Mouse (Mus musculus) forebrain, embryonic 16.5 days (tissue): ENCODE measurements around the gene Fam102b. TPM values are rescaled to one million over a fixed set of nuclear protein-coding genes. Genes with fewer than 3 reads are reported as not detected.

Experiments
- ATAC-seq: fragments of 200-750 bp; cut with Nextera tagmentation; 2 replicates; pipeline ENCODE4 v1.8.0; 2017; ENCODE audit warnings: mild to moderate bottlenecking, moderate library complexity
- H3K27ac ChIP-seq: fragments of 300-500 bp; sonication (generic); 2 replicates; pipeline ENCODE4 v1.5.1; 2014; ENCODE audit warnings: low read length, control low read depth
- H3K27me3 ChIP-seq: fragments of 300-500 bp; sonication (generic); replicated peaks from 2 replicates; pipeline ENCODE4 v1.6.1; 2014; ENCODE audit warnings: low read length; ENCODE audit not compliant: control insufficient read depth, insufficient read depth
- H3K36me3 ChIP-seq: fragments of 300-500 bp; sonication (generic); 2 replicates; pipeline ENCODE4 v1.6.1; 2014; ENCODE audit not compliant: control insufficient read depth, insufficient read depth
- H3K4me1 ChIP-seq: fragments of 300-500 bp; sonication (generic); replicated peaks from 2 replicates; pipeline ENCODE4 v1.6.1; 2014; ENCODE audit warnings: low read length; ENCODE audit not compliant: control insufficient read depth, insufficient read depth
- H3K4me2 ChIP-seq: fragments of 300-500 bp; sonication (generic); 2 replicates; pipeline ENCODE4 v1.6.1; 2014; ENCODE audit warnings: mild to moderate bottlenecking, low read length, control low read depth
- H3K4me3 ChIP-seq: fragments of 300-500 bp; sonication (generic); replicated peaks from 2 replicates; pipeline ENCODE4 v1.5.1; 2014; ENCODE audit warnings: mild to moderate bottlenecking, low read length, control low read depth
- H3K9ac ChIP-seq: fragments of 300-500 bp; sonication (generic); replicated peaks from 2 replicates; pipeline ENCODE4 v1.6.1; 2014; ENCODE audit warnings: low read depth, low read length, control low read depth
- H3K9me3 ChIP-seq: fragments of 300-500 bp; sonication (generic); 2 replicates; pipeline ENCODE4 v1.6.1; 2016; ENCODE audit warnings: low read length; ENCODE audit not compliant: control insufficient read depth
- WGBS: fragments of 180-500 bp; shearing (Covaris S2); extraction: QIAGEN DNeasy Blood & Tissue Kit; methylation state at CpG from one replicate; pipeline ENCODE4 v1.1.7; 2014; 5-methylcytosine and 5-hydroxymethylcytosine counted together
- polyA plus RNA-seq: library from polyadenylated mRNA; unstranded; fragments of >200 nt; fragmentation: Nextera tagmentation; extraction: Ambion mirVana; gene quantifications from 2 replicates; pipeline ENCODE4 v1.2.1, GENCODE M21; 2015

The Fam102b gene
- polyA plus RNA-seq, 1 experiment from 2014 or later = 10.4 TPM

GRCm38 (mm10) chr3:108995379-108995778 lies 32.0 kb downstream of the Fam102b start:
- Histone ChIP-seq H3K4me1 (no peaks in the 10 kb centered on the region), H3K9ac (no peak overlapping the region), H3K4me2 (no peak overlapping the region), H3K4me3 (no peak overlapping the region), H3K27me3 (no peaks in the 10 kb centered on the region), H3K36me3 (no peaks in the 10 kb centered on the region), H3K27ac (no peak overlapping the region), H3K9me3 (no peaks in the 10 kb centered on the region)
- 93% methylated on average over 2 of the region's 2 CpGs for WGBS
- no peak for ATAC-seq

DNA sequence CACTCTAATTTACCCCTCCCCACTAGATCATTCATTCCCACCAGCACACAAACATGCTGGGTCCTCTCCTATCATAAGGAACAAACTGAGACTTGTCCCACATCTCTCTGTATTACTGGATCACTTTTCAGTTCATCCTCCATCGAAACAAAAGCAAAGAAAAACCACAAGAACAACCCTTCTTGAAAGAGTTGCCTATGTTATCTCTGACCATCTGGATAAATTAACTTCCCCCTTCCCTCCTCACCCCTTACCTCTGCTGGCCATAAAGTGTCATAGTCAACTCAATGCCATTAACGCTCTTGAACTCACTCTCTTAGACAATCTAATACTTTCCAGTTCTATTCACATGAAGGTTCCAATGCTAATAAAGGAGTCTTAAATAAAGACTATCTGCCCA lies 32.9 kb downstream of the Fam102b start:
- Histone ChIP-seq H3K4me2 (no peak overlapping the region), H3K4me3 (no peak overlapping the region), H3K9ac (no peak overlapping the region), H3K27me3 (no peaks in the 10 kb centered on the region), H3K36me3 (peaks cover 6% of the 10 kb centered on the region; the same call in 1 of the 2 replicates), H3K4me1 (no peaks in the 10 kb centered on the region), H3K27ac (no peak overlapping the region), H3K9me3 (no peaks in the 10 kb centered on the region)
- ATAC-seq = no peak
- 100% methylated on average over 2 of the region's 2 CpGs for WGBS

DNA sequence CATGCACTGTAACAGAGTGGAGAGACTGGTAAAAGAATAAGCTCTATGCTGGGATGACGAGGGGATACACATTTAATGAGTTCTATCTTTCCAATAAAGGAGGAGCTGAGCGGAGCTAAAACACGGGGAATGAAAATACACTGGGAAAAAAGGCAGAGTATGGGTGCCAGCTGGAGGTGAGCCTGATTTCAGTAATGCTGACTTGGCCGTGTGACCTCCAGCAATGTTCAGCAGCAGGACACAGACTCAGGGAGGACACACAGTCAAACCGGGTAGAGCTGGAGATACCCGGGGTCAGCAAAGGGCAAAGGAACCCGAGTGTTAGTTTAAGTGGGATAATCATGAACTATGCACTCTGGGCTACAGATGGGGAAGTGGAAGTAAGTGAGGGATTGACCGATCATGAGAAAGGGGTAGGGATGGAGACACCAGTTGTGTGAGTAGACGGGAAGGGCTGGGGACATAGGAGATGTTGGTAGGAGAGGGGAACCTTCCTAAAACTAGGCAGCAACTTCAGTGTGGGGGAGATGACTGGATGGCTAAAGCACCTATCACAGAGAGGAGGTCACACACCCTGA lies 37.3 kb downstream of the Fam102b start:
- H3K27me3 ChIP-seq = no peaks in the 10 kb centered on the region
- peaks cover 8% of the 10 kb centered on the region; the same call in 1 of the 2 replicates for H3K36me3 ChIP-seq
- 86% methylated on average over 9 of the region's 9 CpGs for WGBS
- no peak for ATAC-seq
- H3K4me2 ChIP-seq = no peak overlapping the region
- no peaks in the 10 kb centered on the region for H3K4me1 ChIP-seq
- no peak overlapping the region for H3K9ac ChIP-seq
- no peaks in the 10 kb centered on the region for H3K9me3 ChIP-seq
- H3K4me3 ChIP-seq = no peak overlapping the region
- no peak overlapping the region for H3K27ac ChIP-seq

GRCm38 (mm10) chr3:108987009-108987659 lies 40.3 kb downstream of the Fam102b start:
- Histone ChIP-seq H3K4me3 (no peak overlapping the region), H3K27me3 (no peaks in the 10 kb centered on the region), H3K27ac (no peak overlapping the region), H3K4me1 (no peaks in the 10 kb centered on the region), H3K36me3 (peaks cover 8% of the 10 kb centered on the region; the same call in 1 of the 2 replicates), H3K9me3 (no peaks in the 10 kb centered on the region), H3K9ac (no peak overlapping the region), H3K4me2 (no peak overlapping the region)
- whole genome bisulfite sequencing = 60% methylated on average over 12 of the region's 12 CpGs
- peak; percentile 50; the same call in 1 of the 2 replicates for ATAC-seq

- peak; percentile 54; the same call in 1 of the 2 replicates for ATAC-seq
- peaks cover 8% of the 10 kb centered on the region; the same call in 1 of the 2 replicates for H3K36me3 ChIP-seq
- 69% methylated on average over 1 of the region's 1 CpGs for WGBS
- H3K9ac ChIP-seq = no peak overlapping the region
- H3K4me2 ChIP-seq = no peak overlapping the region
- H3K27me3 ChIP-seq = no peaks in the 10 kb centered on the region
- no peaks in the 10 kb centered on the region for H3K9me3 ChIP-seq
- H3K27ac ChIP-seq = no peak overlapping the region
- H3K4me1 ChIP-seq = no peaks in the 10 kb centered on the region
- H3K4me3 ChIP-seq = no peak overlapping the region
Observed at GRCm38 (mm10) chr3:108986534-108986933, 40.9 kb downstream of the Fam102b start.

GRCm38 (mm10) chr3:108983989-108984388 lies 43.4 kb downstream of the Fam102b start:
- H3K4me2 ChIP-seq = no peak overlapping the region
- no peak overlapping the region for H3K27ac ChIP-seq
- no peak overlapping the region for H3K4me3 ChIP-seq
- H3K27me3 ChIP-seq = no peaks in the 10 kb centered on the region
- WGBS = 86% methylated on average over 5 of the region's 5 CpGs
- no peaks in the 10 kb centered on the region for H3K4me1 ChIP-seq
- H3K9me3 ChIP-seq = no peaks in the 10 kb centered on the region
- ATAC-seq = no peak
- H3K9ac ChIP-seq = no peak overlapping the region
- H3K36me3 ChIP-seq = peaks cover 8% of the 10 kb centered on the region

DNA sequence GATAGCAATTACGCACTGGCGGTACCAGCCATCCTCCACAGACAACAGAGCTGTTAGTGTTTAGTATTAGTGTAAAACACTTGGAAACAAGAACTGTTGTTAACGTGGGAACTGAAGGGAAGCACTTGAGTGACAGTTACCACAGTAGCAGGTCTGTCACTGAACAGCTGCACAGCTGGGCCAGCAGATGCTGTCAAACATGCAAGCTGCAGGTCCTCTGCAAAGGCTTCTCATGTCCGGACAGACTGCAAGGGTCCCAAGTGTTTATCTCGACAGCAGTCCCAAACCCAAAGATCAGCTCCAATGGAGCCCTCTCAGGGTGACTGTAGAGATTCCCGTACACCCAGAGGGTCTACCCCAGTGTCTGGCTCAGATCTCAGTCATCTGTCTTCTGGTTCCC lies 45.5 kb downstream of the Fam102b start:
- no peak overlapping the region for H3K4me2 ChIP-seq
- WGBS = 82% methylated on average over 6 of the region's 6 CpGs
- no peak overlapping the region for H3K27ac ChIP-seq
- peaks cover 15% of the 10 kb centered on the region for H3K36me3 ChIP-seq
- ATAC-seq = no peak
- H3K4me3 ChIP-seq = no peak overlapping the region
- no peaks in the 10 kb centered on the region for H3K27me3 ChIP-seq
- H3K9me3 ChIP-seq = no peaks in the 10 kb centered on the region
- H3K9ac ChIP-seq = no peak overlapping the region
- no peaks in the 10 kb centered on the region for H3K4me1 ChIP-seq

DNA sequence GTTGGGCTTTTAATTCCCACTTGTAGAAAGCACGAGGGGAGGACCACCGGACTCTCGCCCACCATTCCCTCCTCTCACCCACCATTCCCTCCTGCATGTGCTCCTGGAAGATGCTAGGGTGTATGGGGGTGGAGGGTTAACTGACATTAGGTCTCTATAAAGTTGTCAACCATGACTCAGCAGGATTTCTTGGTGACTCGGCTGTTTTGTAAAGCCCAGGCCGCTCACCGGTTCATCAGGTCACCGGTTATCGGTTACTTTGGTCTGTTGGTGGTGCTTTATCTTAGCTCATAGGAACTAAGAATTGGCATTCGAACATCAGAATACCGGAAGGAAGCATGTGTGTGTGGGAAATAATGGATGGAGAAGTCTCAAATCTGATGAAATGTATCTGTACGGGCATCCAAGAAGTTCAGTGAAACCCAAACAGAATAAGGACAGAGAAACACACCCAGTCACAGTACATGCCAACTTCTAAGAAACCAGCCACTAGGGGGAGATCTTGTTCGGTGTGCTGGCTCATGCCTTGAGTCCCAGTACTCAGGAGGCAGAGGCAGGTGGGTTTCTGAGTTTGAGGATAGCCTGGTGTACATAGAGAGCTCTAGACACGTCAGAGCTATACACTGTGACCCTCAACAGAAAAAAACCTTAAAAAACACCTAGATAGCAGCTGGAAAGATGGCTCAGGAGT lies 49.9 kb downstream of the Fam102b start:
- Histone ChIP-seq H3K9me3 (no peaks in the 10 kb centered on the region), H3K9ac (no peak overlapping the region), H3K4me1 (no peaks in the 10 kb centered on the region), H3K4me3 (no peak overlapping the region), H3K27me3 (no peaks in the 10 kb centered on the region), H3K4me2 (no peak overlapping the region), H3K36me3 (peaks cover 15% of the 10 kb centered on the region), H3K27ac (no peak overlapping the region)
- no peak for ATAC-seq
- WGBS = 97% methylated on average over 13 of the region's 13 CpGs

- H3K9ac ChIP-seq = no peak overlapping the region
- 90% methylated on average over 15 of the region's 15 CpGs for WGBS
- no peaks in the 10 kb centered on the region for H3K27me3 ChIP-seq
- H3K4me2 ChIP-seq = no peak overlapping the region
- H3K4me1 ChIP-seq = no peaks in the 10 kb centered on the region
- peaks cover 19% of the 10 kb centered on the region for H3K36me3 ChIP-seq
- H3K9me3 ChIP-seq = no peaks in the 10 kb centered on the region
- H3K27ac ChIP-seq = no peak overlapping the region
- no peak for ATAC-seq
- no peak overlapping the region for H3K4me3 ChIP-seq
Observed at GRCm38 (mm10) chr3:108974920-108975485, 52.4 kb downstream of the Fam102b start.
